In genomic region chr6:128438317-128438870, GRCm38 (mm10) we compare ENCODE assay signal across 8 mouse cellular contexts. TPM values are rescaled to one million over a fixed set of nuclear protein-coding genes. Genes with fewer than 3 reads are reported as not detected.
DNase-seq lines count a peak whose midpoint lies in the region; ATAC-seq and TF ChIP-seq lines count a peak whose summit lies in the region.

Gene Fkbp4, minus strand, starts transcription at chr6:128438677.

- peak; percentile 94 for ATAC-seq in forebrain, embryonic 13.5 days
- ATAC-seq in neutrophil, adult 5-6 weeks (ENCODE audit: extremely low read depth, insufficient number of reproducible peaks, low FRiP score, poor library complexity, severe bottlenecking): peak; percentile 90

- peak within 1 kb of the TSS; percentile 38 for H3K27ac ChIP-seq in ES-Bruce4 (ENCODE audit: insufficient read depth, low read length)
- H3K27ac ChIP-seq in forebrain, embryonic 13.5 days: peak within 1 kb of the TSS; percentile 90

- peak within 1 kb of the TSS; percentile 74 for H3K4me2 ChIP-seq in forebrain, embryonic 13.5 days

- peak within 1 kb of the TSS; percentile 95 for H3K9ac ChIP-seq in ES-Bruce4 (ENCODE audit: low read depth, poor library complexity, severe bottlenecking)
- H3K9ac ChIP-seq in forebrain, embryonic 13.5 days: peak within 1 kb of the TSS; percentile 94

- peak; percentile 64 for TF ChIP-seq POLR2A in ES-Bruce4 (IDR thresholded peaks at IDR 0.05; ENCODE audit: insufficient read depth, low read length)
- peak; percentile 87; the same call in 1 of the 2 replicates for TF ChIP-seq POLR2A in lung, adult 2 months (IDR thresholded peaks at IDR 0.05; ENCODE audit: borderline replicate concordance, extremely low read depth, low read depth, low read length)

- peak within 1 kb of the TSS; percentile 78 for H3K4me3 ChIP-seq in ES-Bruce4 (ENCODE audit: low read depth, low read length)
- peak within 1 kb of the TSS; percentile 98 for H3K4me3 ChIP-seq in forebrain, embryonic 13.5 days
- H3K4me3 ChIP-seq in lung, adult 2 months (replicated peaks; ENCODE audit: extremely low read depth, low read depth, low read length): peak within 1 kb of the TSS; percentile 70

- peak; percentile 86 for DNase-seq in c-Kit-positive CD71-positive TER-119-positive erythroid progenitor cells, embryonic 14.5 days (ENCODE audit: low spot score)
- DNase-seq in heart, postnatal 10 days: peak; percentile 95
- no peak for DNase-seq in large intestine, adult 2 months (ENCODE audit: low read depth, low spot score)
- peak; percentile 93 for DNase-seq in lung, adult 2 months
- DNase-seq in thymus, adult 18-20 months: peak; percentile 90 to 91

- no peak for TF ChIP-seq CTCF in ES-Bruce4 (IDR thresholded peaks at IDR 0.05; ENCODE audit: low read depth, low read length)
- TF ChIP-seq CTCF in lung, adult 2 months (IDR thresholded peaks at IDR 0.05; ENCODE audit: insufficient read depth, low read length): no peak

- H3K27me3 ChIP-seq in ES-Bruce4 (ENCODE audit: control insufficient read depth, insufficient read depth, low read length, poor library complexity, severe bottlenecking): no peaks in the 10 kb centered on the region
- no peaks in the 10 kb centered on the region for H3K27me3 ChIP-seq in forebrain, embryonic 13.5 days

- under 1% methylated on average over 67 of the region's 67 CpGs for WGBS in forebrain, embryonic 13.5 days
- WGBS in large intestine, adult 2 months: 1% methylated on average over 67 of the region's 67 CpGs
- WGBS in lung, adult 2 months: 1% methylated on average over 59 of the region's 67 CpGs

- no peak for TF ChIP-seq EP300 in ES-Bruce4 (IDR thresholded peaks at IDR 0.05; ENCODE audit: insufficient read depth, low read depth, low read length)

- intact Hi-C loops in heart, postnatal 10 days (cut with DNase I): loop anchor here (5.0 to 10.0 kb wide), 2 partner anchors 39 to 326 kb away; no protein-coding TSS in a partner anchor

- H3K9me3 ChIP-seq in ES-Bruce4 (replicated peaks; ENCODE audit: control insufficient read depth, insufficient read depth, low read length, poor library complexity, severe bottlenecking): no peaks in the 10 kb centered on the region
- H3K9me3 ChIP-seq in forebrain, embryonic 13.5 days (replicated peaks): no peaks in the 10 kb centered on the region

- peaks cover 32% of the 10 kb centered on the region for H3K36me3 ChIP-seq in ES-Bruce4 (ENCODE audit: control insufficient read depth, insufficient read depth, low read length, poor library complexity, severe bottlenecking)
- H3K36me3 ChIP-seq in forebrain, embryonic 13.5 days (ENCODE audit: poor library complexity, severe bottlenecking): peaks cover 33% of the 10 kb centered on the region

- H3K4me1 ChIP-seq in ES-Bruce4 (ENCODE audit: control insufficient read depth, insufficient read depth, low read length): peaks cover 4% of the 10 kb centered on the region
- peaks cover 24% of the 10 kb centered on the region for H3K4me1 ChIP-seq in forebrain, embryonic 13.5 days
- H3K4me1 ChIP-seq in lung, adult 2 months (ENCODE audit: control insufficient read depth, insufficient read depth, low read length): peaks cover 13% of the 10 kb centered on the region

RNA-seq across cellular contexts. Expression of gene Fkbp4, which starts in this region (rescaled TPM):
- 411 and 413 TPM in 2 replicates for polyA plus RNA-seq in ES-Bruce4 (2011; ENCODE audit: insufficient read depth, insufficient read length, low read depth, missing spikeins)
- polyA plus RNA-seq in forebrain, embryonic 13.5 days (2015; fragmentation: Nextera tagmentation; extraction: Ambion mirVana): 454 and 497 TPM in 2 replicates
- total RNA-seq in heart, postnatal 10 days (2021): 100 to 1,000 TPM; 202 to 247 TPM
- 162 and 189 TPM in 2 replicates for polyA plus RNA-seq in large intestine, adult 2 months (2012; rRNA removed)
- 85.8 and 106 TPM in 2 replicates for polyA plus RNA-seq in lung, adult 2 months (2012; rRNA removed)
- 66.1 and 83.2 TPM in 2 replicates for total RNA-seq in neutrophil, adult 5-6 weeks (2017)
